ENCODE assay signal across 8 mouse cellular contexts in genomic region chr10:69706851-69707788, GRCm38 (mm10).
DNase-seq lines count a peak whose midpoint lies in the region; ATAC-seq and TF ChIP-seq lines count a peak whose summit lies in the region.

No protein-coding gene starts in this region.

- no peaks in the 10 kb centered on the region for H3K9me3 ChIP-seq in forebrain, embryonic 10.5 days
- no peaks in the 10 kb centered on the region for H3K9me3 ChIP-seq in intestine, embryonic 16.5 days (ENCODE audit: control insufficient read depth, low read length)
- H3K9me3 ChIP-seq in stomach, postnatal 0 days (ENCODE audit: control insufficient read depth, low read length), result no peaks in the 10 kb centered on the region

- ATAC-seq in intestine, embryonic 16.5 days, result peak; percentile 79
- no peak for ATAC-seq in stomach, postnatal 0 days (ENCODE audit: low FRiP score, low TSS enrichment)
- ATAC-seq in monocyte, adult 5-6 weeks (replicated peaks; ENCODE audit: insufficient number of reproducible peaks, low FRiP score, low TSS enrichment, poor library complexity, severe bottlenecking), result no peak

- H3K4me1 ChIP-seq in forebrain, embryonic 10.5 days, result peaks cover 29% of the 10 kb centered on the region
- H3K4me1 ChIP-seq in intestine, embryonic 16.5 days (ENCODE audit: control insufficient read depth, insufficient read depth, low read length), result peaks cover 8% of the 10 kb centered on the region
- H3K4me1 ChIP-seq in stomach, postnatal 0 days (replicated peaks; ENCODE audit: control insufficient read depth, insufficient read depth), result no peaks in the 10 kb centered on the region

- no peak overlapping the region for H3K4me2 ChIP-seq in intestine, embryonic 16.5 days (ENCODE audit: low read depth, low read length)
- H3K4me2 ChIP-seq in stomach, postnatal 0 days (replicated peaks; ENCODE audit: low read depth), result no peak overlapping the region

- WGBS in forebrain, embryonic 10.5 days, result 19% methylated on average over 14 of the region's 14 CpGs
- 34% methylated on average over 14 of the region's 14 CpGs for WGBS in intestine, embryonic 16.5 days
- WGBS in stomach, postnatal 0 days, result 34% methylated on average over 14 of the region's 14 CpGs

- H3K27me3 ChIP-seq in forebrain, embryonic 10.5 days (ENCODE audit: poor library complexity, severe bottlenecking), result peaks cover 18% of the 10 kb centered on the region
- no peaks in the 10 kb centered on the region for H3K27me3 ChIP-seq in intestine, embryonic 16.5 days (replicated peaks; ENCODE audit: control insufficient read depth, insufficient read depth, low read length)
- no peaks in the 10 kb centered on the region for H3K27me3 ChIP-seq in stomach, postnatal 0 days (ENCODE audit: control insufficient read depth, insufficient read depth, low read length)

- H3K36me3 ChIP-seq in forebrain, embryonic 10.5 days (replicated peaks), result no peaks in the 10 kb centered on the region
- no peaks in the 10 kb centered on the region for H3K36me3 ChIP-seq in intestine, embryonic 16.5 days (ENCODE audit: control insufficient read depth, insufficient read depth, low read length)
- H3K36me3 ChIP-seq in stomach, postnatal 0 days (ENCODE audit: control insufficient read depth, insufficient read depth, low read length), result no peaks in the 10 kb centered on the region

- no peak for TF ChIP-seq EP300 in stomach, postnatal 0 days (optimal IDR thresholded peaks at IDR 0.05)

- H3K4me3 ChIP-seq in forebrain, embryonic 10.5 days, result peak overlapping the region; percentile 49
- no peak overlapping the region for H3K4me3 ChIP-seq in intestine, embryonic 16.5 days (ENCODE audit: low read length)
- no peak overlapping the region for H3K4me3 ChIP-seq in stomach, postnatal 0 days (ENCODE audit: low read depth, low read length)

- TF ChIP-seq CTCF in stomach, postnatal 0 days (IDR thresholded peaks at IDR 0.05; ENCODE audit: low read depth), result no peak

- peak; percentile 14 for DNase-seq in ovary, postnatal 36 days (ENCODE audit: low spot score)
- no peak for DNase-seq in ovary, adult 18-20 months (ENCODE audit: low spot score)
- no peak for DNase-seq in forebrain, embryonic 10.5 days (ENCODE audit: extremely low spot score, low spot score)
- peak; percentile 31 for DNase-seq in stomach, postnatal 0 days (ENCODE audit: low spot score)
- no peak for DNase-seq in urinary bladder, adult 2 months (ENCODE audit: low spot score)
- DNase-seq in urinary bladder, postnatal 4 days (ENCODE audit: low spot score in 2 of 2), result no peak

- peak overlapping the region; percentile 79 for H3K27ac ChIP-seq in forebrain, embryonic 10.5 days
- H3K27ac ChIP-seq in intestine, embryonic 16.5 days (ENCODE audit: low read length), result no peak overlapping the region
- H3K27ac ChIP-seq in stomach, postnatal 0 days (replicated peaks), result no peak overlapping the region

- H3K9ac ChIP-seq in intestine, embryonic 16.5 days (ENCODE audit: low read depth, low read length), result 0 out of 2 replicates have a peak overlapping the region, but pooled peaks have one; percentile 2
- no peak overlapping the region for H3K9ac ChIP-seq in stomach, postnatal 0 days (ENCODE audit: low read length)

Comparison
In these comparisons a context has a peak if more than half of its experiments do, and no peak if none do; other contexts are left out.
1. DNase-seq: peak in ovary, postnatal 36 days (single experiment) and stomach, postnatal 0 days (single experiment); none in ovary, adult 18-20 months (single experiment), forebrain, embryonic 10.5 days (single experiment), urinary bladder, adult 2 months (single experiment) and urinary bladder, postnatal 4 days (0 of 2).